Mouse (Mus musculus) testis, adult 2 months (tissue): Measurements from ENCODE around the gene Dnajc2.
A peak's percentile ranks its signal among the peaks of the same experiment; 100 is the strongest.

ENCODE experiments used
- CTCF ChIP-seq: fragments of 200-500 bp; IDR thresholded peaks from 2 replicates; pipeline ENCODE4 v1.5.1; 2012; ENCODE audit warnings: low read depth, mild to moderate bottlenecking, inconsistent platforms, low read length, moderate library complexity; ENCODE audit not compliant: control insufficient read depth, insufficient read depth, insufficient replicate concordance
- POLR2A ChIP-seq: fragments of 200-500 bp; IDR thresholded peaks from 2 replicates; pipeline ENCODE4 v1.6.1; 2012; ENCODE audit warnings: low read depth, mild to moderate bottlenecking, inconsistent platforms, low read length, moderate library complexity; ENCODE audit not compliant: control insufficient read depth

- 0 out of 2 replicates have a peak, but pooled peaks have one; percentile 31 for TF ChIP-seq POLR2A
- no peak for TF ChIP-seq CTCF
These were observed 72.8 kb downstream of the Dnajc2 start for GRCm38 (mm10) chr5:21712127-21712715.
